Mouse (Mus musculus) mesoderm, embryonic 11.5 days (tissue): Measurements from ENCODE around the gene Apol8.
A peak's percentile ranks its signal among the peaks of the same experiment; 100 is the strongest.

Source experiments
- DNase-seq: peaks from one replicate; pipeline ENCODE4 v3.0.0-alpha.2; 2012; ENCODE audit warnings: low read depth, low spot score

Apol8 gene

GRCm38 (mm10) chr15:77785807-77786206 lies 29.0 kb upstream of the Apol8 start:
- DNase-seq: no peak

DNA sequence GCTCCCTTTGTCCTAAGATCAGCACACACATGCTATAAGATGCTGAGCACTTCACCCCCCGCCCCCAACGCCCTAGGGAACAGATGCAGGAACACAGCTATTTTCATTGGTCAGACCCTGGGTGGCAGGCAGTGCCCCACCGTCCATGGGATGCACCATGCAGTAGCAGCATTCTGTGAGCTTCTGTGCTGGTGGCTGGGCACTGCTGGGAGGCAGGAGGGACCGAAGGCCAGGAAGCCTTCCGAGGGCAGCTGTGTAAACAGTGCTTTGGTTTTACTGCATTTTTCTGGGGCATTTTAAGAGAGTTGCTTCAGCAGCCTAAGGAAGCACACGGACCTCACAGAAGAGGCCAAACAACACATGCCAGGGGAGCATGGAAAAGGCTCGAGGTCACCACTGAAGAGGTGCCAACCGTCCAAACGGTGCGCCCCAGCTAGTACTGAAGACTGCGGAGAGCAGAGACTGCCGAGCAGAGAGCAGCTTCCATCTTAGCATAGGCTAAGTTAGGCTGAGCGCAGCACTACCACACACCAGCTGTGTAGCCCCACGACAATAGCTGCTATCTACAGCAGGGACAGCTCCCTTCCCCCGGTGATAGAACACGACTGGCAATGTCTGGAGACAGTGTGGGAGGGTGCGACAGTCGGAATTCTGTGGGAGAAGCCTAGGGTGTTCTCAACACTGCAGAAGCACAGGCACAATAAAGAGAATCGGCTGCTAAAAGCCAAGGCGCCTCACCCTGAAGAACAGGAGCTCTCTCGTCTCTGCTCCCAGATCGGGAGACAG lies 27.4 kb upstream of the Apol8 start:
- DNase-seq: peak; percentile 37

- DNase-seq: no peak
These were observed 25.7 kb upstream of the Apol8 start for GRCm38 (mm10) chr15:77782449-77783014.

DNA sequence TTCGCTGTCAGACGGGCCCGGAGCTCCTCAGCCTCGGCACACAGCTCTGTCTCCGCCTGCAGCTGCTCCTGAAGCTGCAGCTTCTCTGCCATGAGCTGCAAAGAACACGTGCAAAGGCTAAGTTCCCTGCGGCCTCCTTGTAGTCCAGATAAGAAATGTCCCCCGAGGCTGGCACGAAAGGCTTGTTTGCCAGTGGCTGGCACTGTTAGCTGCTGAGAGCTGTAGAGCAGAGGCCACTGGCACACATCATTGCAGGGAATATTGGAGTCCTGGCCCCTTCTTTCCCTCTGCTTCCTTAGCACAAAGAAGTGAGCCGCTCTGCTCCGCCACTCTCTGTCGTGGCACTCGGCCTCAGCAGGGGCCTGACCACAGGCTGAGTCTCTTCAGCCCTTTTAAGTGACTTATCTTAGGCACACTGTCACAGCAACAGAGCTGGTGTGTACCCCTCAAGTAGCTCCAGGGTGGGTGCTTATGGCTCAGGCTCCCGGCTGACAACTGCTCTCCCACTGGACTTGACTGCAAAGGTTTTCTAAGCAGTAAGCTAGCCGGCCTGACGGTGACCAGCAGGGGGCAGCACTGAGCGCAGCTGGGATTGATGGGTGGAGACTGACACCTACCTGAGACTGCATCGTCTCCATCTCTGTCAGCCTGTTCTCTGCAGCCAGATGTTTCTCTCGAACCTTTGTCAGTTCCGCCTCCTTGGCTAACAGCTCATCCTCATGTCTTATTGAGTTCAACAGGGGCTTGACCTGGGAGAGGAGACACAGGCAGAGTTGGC lies 18.6 kb upstream of the Apol8 start:
- DNase-seq: peak; percentile 76

- no peak for DNase-seq
These were observed 17.5 kb upstream of the Apol8 start for GRCm38 (mm10) chr15:77774303-77774702.

- no peak for DNase-seq
These were observed 16.5 kb upstream of the Apol8 start for GRCm38 (mm10) chr15:77773099-77773915.

- no peak for DNase-seq
These were observed 14.1 kb upstream of the Apol8 start for GRCm38 (mm10) chr15:77770942-77771341.

GRCm38 (mm10) chr15:77770341-77770740 lies 13.5 kb upstream of the Apol8 start:
- DNase-seq: no peak

DNA sequence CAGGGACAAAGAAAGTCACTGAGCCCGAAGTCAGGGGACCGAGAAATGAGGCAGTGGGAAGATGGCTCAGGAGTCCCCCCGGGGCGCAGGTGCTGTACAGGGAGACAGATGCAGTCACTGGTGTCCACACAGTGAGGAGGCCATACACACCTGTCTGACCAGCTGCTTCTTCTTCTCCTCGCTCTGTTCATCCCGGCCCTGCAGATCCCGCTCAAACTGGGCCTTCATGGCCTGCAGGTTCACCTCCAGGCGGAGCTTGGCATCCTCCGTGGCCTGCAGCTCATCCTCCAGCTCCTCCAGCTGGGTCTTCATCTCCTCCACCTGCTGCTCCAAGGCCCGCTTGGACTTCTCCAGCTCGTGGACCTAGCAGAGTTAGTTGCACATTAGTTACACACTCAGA lies 10.2 kb upstream of the Apol8 start:
- DNase-seq: no peak

GRCm38 (mm10) chr15:77765484-77766093 lies 8.8 kb upstream of the Apol8 start:
- no peak for DNase-seq

- DNase-seq: no peak
These were observed 7.7 kb upstream of the Apol8 start for GRCm38 (mm10) chr15:77764391-77765006.

GRCm38 (mm10) chr15:77763702-77764101 lies 6.9 kb upstream of the Apol8 start:
- DNase-seq: no peak

DNA sequence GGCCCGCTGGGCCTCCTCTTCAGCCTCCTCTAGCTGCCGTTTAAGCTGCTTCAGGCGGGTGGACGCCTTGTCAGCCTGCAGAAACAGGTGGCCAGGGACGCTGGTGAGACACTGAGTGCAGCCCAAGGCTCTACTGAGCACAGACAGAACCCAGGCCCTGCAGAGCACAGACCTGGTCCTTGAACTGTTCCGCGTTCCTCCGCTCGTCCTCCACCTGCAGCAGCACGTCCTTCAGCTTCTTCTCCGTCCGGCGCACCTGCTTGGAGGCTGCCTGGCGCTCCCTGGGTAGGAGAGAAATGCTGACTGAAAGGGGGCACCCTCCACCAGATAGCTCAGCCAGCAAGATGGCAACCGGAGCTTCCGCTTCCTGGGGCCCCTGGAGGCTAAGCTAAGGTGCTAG lies 6.2 kb upstream of the Apol8 start:
- no peak for DNase-seq

DNA sequence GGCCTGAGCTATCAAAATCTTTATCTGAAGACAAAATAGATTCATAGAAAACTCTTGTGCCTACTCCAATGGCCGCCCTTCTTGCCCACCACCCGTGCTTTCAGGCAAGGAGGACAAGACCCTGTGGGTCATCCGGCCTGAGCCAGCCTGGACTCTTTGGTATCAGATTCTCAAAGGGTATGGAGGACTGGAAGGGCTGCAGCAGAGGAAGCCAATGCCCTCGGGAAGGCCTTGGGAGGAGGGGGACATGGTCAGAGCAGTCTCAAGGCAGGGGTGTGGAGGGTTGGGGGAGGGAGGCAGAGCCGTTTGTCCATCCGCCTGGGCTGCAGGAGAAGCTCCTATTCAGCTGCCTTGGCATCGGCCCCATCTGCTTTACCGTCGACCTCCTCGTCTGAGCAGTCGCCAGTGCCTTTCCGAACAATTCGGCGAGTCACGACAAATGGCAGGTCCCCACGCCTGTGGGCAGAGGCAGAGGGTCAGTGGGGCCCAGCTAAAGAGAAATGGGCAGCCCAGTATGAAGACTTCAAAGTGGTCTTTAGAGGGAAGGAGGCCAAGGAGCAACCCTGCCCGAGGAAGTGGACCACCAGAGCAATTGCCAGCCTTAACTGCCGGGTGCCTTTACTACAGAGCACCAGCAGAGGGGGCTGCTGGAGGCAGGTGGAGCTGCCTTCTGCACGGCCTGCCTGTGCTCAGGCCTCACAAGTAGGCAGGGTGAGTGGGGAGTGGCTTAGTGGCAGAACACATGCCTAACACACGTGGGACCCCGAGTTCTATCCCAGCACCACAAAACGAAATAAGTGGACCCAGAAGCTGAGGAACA lies 5.0 kb upstream of the Apol8 start:
- peak; percentile 60 for DNase-seq

DNA sequence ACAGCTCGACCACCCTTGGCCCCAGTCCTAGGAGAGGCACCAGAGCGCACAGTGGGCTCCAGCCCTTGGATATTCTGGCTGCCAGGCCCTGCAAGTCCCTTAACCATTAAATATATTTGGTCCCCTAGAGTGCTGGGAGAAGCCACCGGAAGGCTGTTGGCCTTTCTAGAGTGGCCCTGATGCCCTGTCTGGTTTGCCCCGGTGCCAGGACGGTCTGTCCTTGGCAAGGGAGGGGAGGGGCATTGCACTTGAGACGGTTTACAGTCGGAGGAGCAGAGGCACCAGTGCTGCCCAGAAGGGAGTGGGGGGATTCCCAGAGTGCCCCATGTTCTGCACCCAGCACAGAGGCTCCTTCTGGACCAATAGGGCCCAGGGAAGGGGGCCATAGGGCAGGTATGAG lies 4.3 kb upstream of the Apol8 start:
- DNase-seq: no peak

DNA sequence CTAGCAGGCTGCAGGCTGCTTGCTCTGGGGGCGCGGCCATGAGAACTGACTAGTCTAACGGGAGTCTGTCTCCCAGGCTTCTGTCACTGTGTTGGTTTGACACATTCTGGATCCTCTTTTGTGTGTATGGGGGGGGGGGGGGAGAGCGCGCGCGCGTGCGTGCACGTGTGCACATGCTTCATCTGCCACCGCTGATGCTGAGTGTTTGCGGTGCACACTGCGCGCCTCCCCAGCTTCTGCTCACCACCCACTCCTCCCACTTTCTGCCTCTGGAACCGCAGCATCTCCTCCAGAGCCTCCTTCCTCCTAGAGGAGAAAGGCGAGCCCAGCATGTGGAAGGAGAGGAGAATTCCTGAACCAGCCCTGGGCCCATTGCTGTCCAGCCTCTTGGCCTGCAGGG lies 3.2 kb upstream of the Apol8 start:
- no peak for DNase-seq

- DNase-seq: no peak
These were observed 903 bp upstream of the Apol8 start for GRCm38 (mm10) chr15:77757586-77758226.

- no peak for DNase-seq
These were observed 722 bp downstream of the Apol8 start for GRCm38 (mm10) chr15:77756081-77756480.

DNA sequence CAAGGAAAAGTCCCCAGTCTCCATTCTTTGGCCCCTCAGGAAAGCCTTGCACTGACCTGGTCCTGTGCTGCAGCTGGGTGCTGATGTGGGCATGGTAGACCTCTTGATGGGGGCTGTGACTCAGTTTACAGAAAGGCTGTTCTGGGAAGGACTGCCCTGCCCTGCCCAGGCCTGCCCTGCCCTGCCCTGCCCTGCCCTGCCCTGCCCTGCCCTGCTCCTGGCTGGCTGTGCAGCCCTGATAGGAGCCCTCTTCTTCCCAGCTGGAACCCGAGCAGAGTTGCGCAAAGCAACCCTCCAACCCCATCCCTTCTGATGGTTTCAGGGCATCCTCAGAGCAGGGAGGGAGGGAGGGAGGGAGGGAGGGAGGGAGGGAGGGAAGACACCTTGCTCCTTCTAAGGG lies 1.7 kb downstream of the Apol8 start:
- DNase-seq: no peak

GRCm38 (mm10) chr15:77752443-77752842 lies 4.4 kb downstream of the Apol8 start:
- no peak for DNase-seq
